Mouse (Mus musculus): ENCODE results near the gene Fezf1. TPM values are rescaled to one million over a fixed set of nuclear protein-coding genes. Genes with fewer than 3 reads are reported as not detected.

The Fezf1 gene
- total and polyA plus RNA-seq, 2 experiments from 2014 or later = 1.3 to 10.8 TPM

DNA sequence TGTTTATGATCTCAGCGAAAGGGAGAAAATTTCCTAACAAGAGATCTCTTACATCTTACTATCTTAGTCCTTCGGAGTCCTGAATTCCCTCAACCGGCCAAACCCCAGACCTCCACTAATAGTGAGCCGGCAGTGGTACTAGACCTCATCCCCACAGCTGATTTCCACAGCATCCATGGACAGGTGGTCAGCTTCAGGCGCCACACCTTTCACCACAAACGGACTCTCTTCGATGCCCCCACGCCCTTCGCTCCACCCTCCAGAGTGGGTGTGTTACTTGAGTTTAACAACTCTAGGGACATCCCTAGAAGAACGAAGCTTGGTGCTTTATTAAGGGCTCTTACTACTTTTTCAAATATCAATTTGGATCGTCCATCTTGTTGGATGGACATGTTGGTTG is 6.5 kb upstream of the Fezf1 start:
- H3K4me1 ChIP-seq (ENCODE audit: insufficient read depth, low read length) = no peaks in the 10 kb centered on the region
- H3K27me3 ChIP-seq (ENCODE audit: insufficient read depth, low read length) = peaks cover 80% of the 10 kb centered on the region
- no peak for DNase-seq (ENCODE audit: low spot score)
- H3K4me3 ChIP-seq (ENCODE audit: low read depth, low read length) = no peak overlapping the region
- H3K27ac ChIP-seq (ENCODE audit: low read depth, low read length) = no peak overlapping the region
- H3K4me2 ChIP-seq (ENCODE audit: low read depth, low read length, poor library complexity, severe bottlenecking) = no peak overlapping the region
- ATAC-seq (ENCODE audit: low FRiP score) = no peak
- WGBS = 3% methylated on average over 11 of the region's 11 CpGs
- H3K9ac ChIP-seq (replicated peaks; ENCODE audit: low read length, poor library complexity, severe bottlenecking) = no peak overlapping the region
- no peaks in the 10 kb centered on the region for H3K9me3 ChIP-seq (ENCODE audit: low read length)
- no peak for TF ChIP-seq CTCF (IDR thresholded peaks at IDR 0.05)
- H3K36me3 ChIP-seq (ENCODE audit: insufficient read depth, low read length) = no peaks in the 10 kb centered on the region

DNA sequence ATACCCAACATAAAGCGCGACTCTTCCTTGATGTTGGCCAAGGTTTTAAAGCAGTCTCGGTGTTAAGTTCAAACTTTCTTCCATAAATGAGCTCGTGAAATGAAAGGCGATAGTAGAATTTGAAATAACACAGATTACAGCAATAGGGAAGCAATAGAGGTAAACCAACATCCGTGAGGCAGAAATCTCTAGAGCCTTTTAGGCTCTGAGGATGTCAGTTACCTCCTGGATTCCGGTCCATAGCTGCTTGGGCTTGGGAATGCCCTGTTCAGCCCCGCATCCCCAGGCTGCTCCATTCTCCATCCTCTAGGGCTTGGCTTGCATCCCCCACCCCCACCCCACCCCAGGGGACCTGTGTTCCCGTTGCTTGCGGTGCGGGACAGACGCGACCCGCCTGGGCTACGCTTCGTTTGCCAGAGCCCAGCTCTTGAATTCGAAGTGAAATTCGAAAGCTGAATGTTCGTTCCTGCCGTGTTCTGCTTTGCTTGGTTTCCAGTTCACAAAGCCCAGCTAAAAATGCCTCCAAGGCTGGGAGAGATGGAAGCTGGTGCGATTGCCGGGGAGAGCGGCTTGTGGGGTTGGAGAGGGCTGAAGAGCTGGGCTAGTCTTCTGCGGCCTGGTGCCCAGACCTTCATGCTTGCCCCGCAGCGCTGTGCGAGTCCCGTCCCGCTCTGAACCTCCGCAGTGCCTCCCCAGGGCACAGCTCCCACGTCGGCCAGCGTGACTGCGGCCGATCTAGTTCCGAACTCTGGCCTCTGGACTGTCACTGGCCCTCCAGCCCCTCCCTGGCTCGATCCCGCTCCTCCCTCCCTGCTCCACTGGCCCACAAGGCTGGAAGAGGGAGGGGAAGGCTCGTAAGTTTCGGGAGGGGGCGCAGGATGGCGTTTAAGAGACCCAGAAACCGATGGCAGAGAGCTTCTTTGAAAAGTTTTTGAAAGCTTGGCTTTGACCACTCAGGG is 5.5 kb upstream of the Fezf1 start:
- Histone ChIP-seq H3K36me3 (ENCODE audit: insufficient read depth, low read length) (no peaks in the 10 kb centered on the region), H3K4me2 (ENCODE audit: low read depth, low read length, poor library complexity, severe bottlenecking) (no peak overlapping the region), H3K9ac (replicated peaks; ENCODE audit: low read length, poor library complexity, severe bottlenecking) (no peak overlapping the region), H3K27me3 (ENCODE audit: insufficient read depth, low read length) (peaks cover 78% of the 10 kb centered on the region), H3K4me3 (ENCODE audit: low read depth, low read length) (no peak overlapping the region), H3K9me3 (ENCODE audit: low read length) (no peaks in the 10 kb centered on the region), H3K4me1 (ENCODE audit: insufficient read depth, low read length) (no peaks in the 10 kb centered on the region), H3K27ac (ENCODE audit: low read depth, low read length) (no peak overlapping the region)
- no peak for TF ChIP-seq CTCF (IDR thresholded peaks at IDR 0.05)
- WGBS = under 1% methylated on average over 43 of the region's 43 CpGs
- no peak for ATAC-seq (ENCODE audit: low FRiP score)
- DNase-seq (ENCODE audit: low spot score) = no peak

DNA sequence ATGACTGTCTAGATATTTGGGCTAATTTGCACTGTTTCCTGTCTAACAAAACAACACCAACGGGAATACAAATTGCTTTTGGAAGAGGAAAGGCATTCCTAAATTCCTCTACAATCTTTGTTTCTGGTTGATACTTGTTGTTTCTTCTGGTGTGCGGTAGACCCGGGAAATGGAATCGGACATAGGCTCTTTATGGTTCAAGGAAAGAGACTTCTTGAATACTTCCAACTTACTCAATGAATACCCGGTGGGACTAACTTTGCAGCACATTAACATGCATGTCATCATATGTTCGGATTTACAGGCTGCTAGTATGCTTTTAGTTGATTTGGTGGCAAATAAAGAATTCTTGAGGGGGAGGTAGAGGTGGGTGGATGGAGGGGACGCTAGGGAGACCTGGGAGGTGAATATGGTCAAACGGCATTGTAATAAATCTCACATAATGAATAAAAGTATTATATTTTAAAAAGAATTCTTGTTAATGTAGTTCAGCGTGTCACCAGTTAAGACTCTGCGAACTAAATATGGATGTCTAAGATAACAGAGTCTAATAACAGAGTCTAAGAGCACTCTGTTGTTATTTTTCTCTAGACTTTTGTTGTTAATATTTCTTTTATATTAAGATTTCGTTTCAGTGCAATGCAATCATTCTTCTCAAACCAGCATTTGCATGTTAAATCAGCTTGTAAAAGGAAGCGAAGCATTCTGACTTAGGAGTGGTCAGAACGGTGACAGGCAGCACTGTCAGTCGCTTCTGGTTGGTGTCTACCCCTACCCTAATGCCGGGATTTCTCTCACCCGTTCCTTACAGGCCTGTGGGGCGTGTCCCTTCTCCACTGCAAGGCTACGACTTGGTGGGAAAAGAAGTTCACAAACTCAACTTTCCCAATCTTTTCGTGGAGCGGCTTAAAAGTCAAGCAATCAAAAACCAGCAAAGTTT is 4.3 kb upstream of the Fezf1 start:
- Histone ChIP-seq H3K4me2 (ENCODE audit: low read depth, low read length, poor library complexity, severe bottlenecking) (no peak overlapping the region), H3K9me3 (ENCODE audit: low read length) (no peaks in the 10 kb centered on the region), H3K36me3 (ENCODE audit: insufficient read depth, low read length) (no peaks in the 10 kb centered on the region), H3K4me3 (ENCODE audit: low read depth, low read length) (no peak overlapping the region), H3K4me1 (ENCODE audit: insufficient read depth, low read length) (no peaks in the 10 kb centered on the region), H3K27me3 (ENCODE audit: insufficient read depth, low read length) (peaks cover 77% of the 10 kb centered on the region), H3K27ac (ENCODE audit: low read depth, low read length) (no peak overlapping the region), H3K9ac (replicated peaks; ENCODE audit: low read length, poor library complexity, severe bottlenecking) (no peak overlapping the region)
- no peak for ATAC-seq (ENCODE audit: low FRiP score)
- no peak for TF ChIP-seq CTCF (IDR thresholded peaks at IDR 0.05)
- no peak for DNase-seq (ENCODE audit: low spot score)
- 3% methylated on average over 20 of the region's 20 CpGs for WGBS

GRCm38 (mm10) chr6:23251431-23251830 is 3.3 kb upstream of the Fezf1 start:
- DNase-seq (ENCODE audit: low spot score) = no peak
- Histone ChIP-seq H3K36me3 (ENCODE audit: insufficient read depth, low read length) (no peaks in the 10 kb centered on the region), H3K27ac (ENCODE audit: low read depth, low read length) (no peak overlapping the region), H3K4me3 (ENCODE audit: low read depth, low read length) (no peak overlapping the region), H3K9me3 (ENCODE audit: low read length) (no peaks in the 10 kb centered on the region), H3K27me3 (ENCODE audit: insufficient read depth, low read length) (peaks cover 74% of the 10 kb centered on the region), H3K4me2 (ENCODE audit: low read depth, low read length, poor library complexity, severe bottlenecking) (no peak overlapping the region), H3K4me1 (ENCODE audit: insufficient read depth, low read length) (no peaks in the 10 kb centered on the region), H3K9ac (replicated peaks; ENCODE audit: low read length, poor library complexity, severe bottlenecking) (no peak overlapping the region)
- ATAC-seq (ENCODE audit: low FRiP score) = no peak
- 5% methylated on average over 3 of the region's 3 CpGs for WGBS
- TF ChIP-seq CTCF (IDR thresholded peaks at IDR 0.05) = no peak

DNA sequence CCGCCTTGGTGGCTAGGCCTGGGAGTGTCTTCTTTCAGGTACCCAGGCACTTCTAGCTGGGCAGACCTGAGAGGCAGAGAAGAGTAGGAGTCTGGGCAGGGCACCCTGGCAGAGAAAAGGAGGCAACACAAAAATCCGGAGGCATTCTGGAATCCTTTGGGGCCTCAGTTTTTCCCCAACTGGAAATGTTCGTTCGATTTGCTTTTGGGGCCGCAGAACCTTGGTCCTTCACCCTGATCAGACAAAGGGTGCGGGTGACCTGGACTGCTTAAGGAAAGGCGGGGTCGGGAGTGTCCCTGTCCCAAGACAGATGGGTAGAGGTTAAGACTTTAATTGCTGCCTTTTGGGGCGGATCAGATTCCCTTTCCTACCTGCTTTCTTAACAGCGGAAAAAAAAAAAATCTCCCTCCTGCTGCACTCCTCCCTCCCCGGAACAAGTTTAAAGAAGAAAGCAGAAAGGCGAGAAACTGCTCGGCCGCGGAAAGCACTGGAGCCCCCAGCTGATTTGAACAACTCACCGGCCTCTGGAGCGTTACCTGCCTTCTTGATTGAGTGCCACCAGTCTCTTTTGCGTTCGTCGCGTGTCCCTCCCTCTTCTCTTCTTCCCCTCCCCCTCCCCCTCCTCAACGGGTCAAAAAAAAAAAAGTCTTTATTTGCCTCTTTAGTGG is 2.3 kb upstream of the Fezf1 start:
- no peak for ATAC-seq (ENCODE audit: low FRiP score)
- Histone ChIP-seq H3K4me3 (ENCODE audit: low read depth, low read length) (no peak overlapping the region), H3K4me2 (ENCODE audit: low read depth, low read length, poor library complexity, severe bottlenecking) (no peak overlapping the region), H3K27ac (ENCODE audit: low read depth, low read length) (no peak overlapping the region), H3K4me1 (ENCODE audit: insufficient read depth, low read length) (no peaks in the 10 kb centered on the region), H3K27me3 (ENCODE audit: insufficient read depth, low read length) (peaks cover 71% of the 10 kb centered on the region), H3K9ac (replicated peaks; ENCODE audit: low read length, poor library complexity, severe bottlenecking) (no peak overlapping the region), H3K9me3 (ENCODE audit: low read length) (no peaks in the 10 kb centered on the region), H3K36me3 (ENCODE audit: insufficient read depth, low read length) (no peaks in the 10 kb centered on the region)
- DNase-seq (ENCODE audit: low spot score) = no peak
- WGBS = 1% methylated on average over 22 of the region's 22 CpGs
- TF ChIP-seq CTCF (IDR thresholded peaks at IDR 0.05) = no peak

Data from midbrain, postnatal 0 days (tissue).